Mouse (Mus musculus) cerebellum, postnatal 25 days (tissue): Measurements from ENCODE around the gene Pdp2.

ENCODE experiments used
- DNase-seq, 2 experiments: peaks; one replicate each; pipeline ENCODE4 v3.0.0; 2021; ENCODE audit warnings: mixed read lengths in 2 of 2

Pdp2 gene

DNA sequence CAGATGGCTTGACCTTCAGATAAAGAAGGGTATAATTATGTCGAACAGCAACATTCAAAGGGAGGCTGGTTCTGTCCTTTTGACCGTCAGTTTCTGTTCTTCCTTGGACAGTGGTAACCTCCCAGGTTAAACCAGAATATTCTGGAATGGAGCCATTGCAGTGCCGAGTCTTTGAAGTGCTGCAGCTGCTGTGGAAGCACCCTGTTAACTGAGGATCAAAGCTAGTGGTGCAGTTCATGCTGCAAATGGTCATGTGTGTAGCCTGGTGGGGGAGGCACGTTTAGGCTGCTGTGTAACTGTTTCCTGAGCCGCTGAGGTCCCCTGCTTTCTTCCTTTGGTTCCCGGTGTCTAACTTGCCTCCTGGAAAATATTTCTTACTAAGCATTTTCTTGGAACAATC lies 7.2 kb downstream of the Pdp2 start:
- DNase-seq, result no peak

DNA sequence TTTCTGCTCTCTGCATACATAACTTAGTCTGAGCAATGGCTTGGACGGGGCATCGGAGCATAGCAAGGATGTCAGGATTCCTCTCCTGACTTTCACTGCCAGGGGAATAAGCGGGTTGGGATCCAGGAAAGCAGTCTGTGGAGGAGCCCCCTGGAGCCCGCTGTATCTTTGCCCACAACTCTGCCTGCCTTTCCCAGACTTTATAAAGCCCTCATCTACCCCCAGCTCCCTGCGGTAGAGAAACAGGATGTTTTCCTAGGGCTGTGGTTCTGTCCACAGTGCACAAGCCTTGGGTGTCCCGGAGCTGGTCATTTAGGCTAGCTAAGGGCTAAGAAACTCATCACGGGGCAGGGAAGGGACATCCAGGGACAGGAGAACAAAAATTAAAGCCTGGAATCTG lies 10.1 kb downstream of the Pdp2 start:
- DNase-seq, result no peak

DNA sequence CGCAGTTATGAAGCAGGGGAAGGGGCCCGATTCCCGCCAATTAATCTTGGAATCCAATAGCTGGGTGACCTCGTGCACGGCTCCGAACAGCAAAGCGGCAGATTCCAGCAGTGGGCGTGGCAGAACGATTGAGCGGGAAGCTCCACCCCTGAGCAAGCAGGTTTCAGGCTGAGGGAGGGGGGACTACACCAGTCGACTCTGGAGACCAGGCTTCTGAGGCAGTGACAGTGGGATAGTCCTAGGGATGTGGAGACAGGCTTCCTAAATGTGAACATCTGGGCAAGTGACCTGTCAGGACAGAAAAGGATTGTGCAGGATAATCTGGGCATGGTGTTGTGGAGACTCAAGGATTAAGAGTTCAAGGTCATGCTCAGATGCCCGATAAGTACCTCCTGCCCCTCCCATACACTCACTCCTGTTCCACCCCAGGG lies 10.7 kb downstream of the Pdp2 start:
- no peak for DNase-seq

DNA sequence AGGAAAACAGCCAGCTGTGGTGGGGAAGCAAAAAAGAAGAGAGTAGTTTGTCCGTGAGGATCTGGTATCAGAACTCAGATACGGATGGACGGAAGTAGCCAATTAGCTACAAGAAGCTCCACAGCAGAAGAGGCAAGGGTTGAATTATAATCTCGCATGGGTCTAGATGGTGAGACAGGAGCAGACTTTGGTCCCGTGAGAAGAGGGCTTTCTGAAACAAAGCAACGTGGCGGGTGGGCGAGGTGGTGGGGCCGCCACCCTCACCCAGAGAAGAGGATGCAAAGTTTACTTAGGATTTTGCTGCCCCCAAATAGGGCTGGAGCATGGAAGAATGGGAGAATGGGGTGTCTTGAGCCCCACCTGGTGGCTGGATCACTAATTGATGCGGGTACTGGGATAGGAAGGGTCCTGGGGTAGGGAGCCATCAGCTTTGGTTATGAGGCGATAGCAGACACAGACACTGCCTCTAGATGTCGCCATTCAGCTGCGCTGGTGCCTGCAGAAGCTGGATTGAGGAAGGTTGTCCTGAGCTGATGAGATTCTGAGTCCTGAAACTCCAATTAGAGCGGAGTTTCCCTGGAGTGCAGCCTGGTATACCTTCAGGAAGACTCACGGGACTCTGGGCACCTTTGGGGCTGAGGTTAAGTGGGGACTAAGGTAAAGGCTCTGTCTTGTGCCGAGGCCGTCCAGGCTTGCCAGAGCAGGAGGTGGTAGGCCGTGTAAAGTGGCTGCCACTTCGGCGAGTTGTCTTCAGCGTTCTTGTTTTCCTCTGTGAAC lies 11.4 kb downstream of the Pdp2 start:
- DNase-seq, result peak; percentile 80 to 86

DNA sequence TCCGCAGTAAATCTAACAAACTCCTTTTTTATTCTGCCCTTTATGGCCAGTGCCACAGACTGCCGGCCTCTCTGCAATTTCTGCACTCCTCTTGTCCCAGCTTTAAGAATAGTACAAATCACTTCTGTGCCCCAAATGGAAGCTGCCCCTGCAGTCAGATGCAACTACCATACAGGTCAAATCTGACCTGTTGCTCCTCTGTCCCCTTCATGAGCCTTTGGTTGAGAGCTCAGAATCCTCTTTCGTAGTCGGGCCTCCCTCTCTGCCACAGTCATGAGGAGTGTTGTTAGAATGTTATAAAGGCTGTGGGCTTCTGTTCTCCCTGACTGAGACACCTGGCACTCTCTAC lies 12.0 kb downstream of the Pdp2 start:
- DNase-seq, result no peak

DNA sequence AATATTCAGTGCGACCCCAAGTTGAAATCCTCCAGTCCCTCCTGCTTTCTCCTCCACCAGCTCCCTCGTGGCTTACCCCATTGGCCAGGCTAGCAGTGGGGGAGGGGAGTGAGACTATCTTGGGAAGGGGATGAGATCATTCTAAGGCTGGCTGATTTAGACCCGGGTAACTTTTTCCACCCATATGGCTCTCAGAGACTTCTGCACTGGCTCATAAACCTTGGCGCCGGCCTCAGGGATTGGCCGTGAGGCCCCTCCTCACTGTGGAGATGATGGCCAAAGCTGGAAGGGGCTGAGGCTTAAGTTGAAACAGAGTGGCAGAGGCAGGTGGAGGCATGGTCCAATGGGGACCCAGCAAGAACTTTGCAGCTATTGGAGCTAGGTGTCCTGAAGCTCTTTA lies 15.1 kb downstream of the Pdp2 start:
- no peak for DNase-seq

DNA sequence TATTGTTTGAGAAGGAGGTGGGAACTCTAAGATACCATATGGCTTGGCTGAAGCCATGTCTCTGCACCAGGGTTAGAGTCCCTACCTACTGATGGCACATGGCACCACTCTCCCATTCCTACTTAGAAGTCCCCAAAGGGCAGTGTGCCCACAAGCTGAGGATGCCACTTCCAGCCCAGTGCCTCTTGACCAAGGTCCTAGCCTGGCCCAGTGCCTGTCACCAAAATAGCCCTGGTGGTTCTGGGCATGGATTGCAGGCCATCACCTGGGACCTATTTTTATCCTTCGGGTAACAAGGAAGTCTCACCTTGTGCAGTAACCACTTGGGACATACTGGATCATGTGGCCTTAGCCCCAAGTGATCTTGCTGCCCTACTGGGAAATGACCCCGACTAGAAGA lies 16.7 kb downstream of the Pdp2 start:
- peak; percentile 78 to 86 for DNase-seq

DNA sequence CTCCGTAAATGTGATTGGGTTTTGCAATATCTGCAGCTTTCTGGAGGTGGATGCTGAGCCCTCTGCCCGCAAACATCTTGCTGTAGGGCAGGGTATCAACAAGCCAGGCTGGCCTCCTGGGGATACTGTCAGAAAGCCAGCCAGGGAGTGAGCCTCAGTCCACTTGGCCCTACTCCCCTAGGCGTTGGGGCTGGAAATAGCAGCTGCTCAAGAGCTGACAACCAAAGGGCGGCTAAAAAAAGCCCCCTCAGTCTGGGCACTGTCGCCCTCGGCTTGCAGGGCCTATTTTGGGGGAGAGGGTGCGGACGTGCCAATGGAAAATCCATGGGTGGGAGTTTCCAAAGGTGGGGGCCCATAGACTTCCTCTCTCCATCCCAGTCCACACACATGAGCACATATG lies 18.0 kb downstream of the Pdp2 start:
- DNase-seq, result no peak

DNA sequence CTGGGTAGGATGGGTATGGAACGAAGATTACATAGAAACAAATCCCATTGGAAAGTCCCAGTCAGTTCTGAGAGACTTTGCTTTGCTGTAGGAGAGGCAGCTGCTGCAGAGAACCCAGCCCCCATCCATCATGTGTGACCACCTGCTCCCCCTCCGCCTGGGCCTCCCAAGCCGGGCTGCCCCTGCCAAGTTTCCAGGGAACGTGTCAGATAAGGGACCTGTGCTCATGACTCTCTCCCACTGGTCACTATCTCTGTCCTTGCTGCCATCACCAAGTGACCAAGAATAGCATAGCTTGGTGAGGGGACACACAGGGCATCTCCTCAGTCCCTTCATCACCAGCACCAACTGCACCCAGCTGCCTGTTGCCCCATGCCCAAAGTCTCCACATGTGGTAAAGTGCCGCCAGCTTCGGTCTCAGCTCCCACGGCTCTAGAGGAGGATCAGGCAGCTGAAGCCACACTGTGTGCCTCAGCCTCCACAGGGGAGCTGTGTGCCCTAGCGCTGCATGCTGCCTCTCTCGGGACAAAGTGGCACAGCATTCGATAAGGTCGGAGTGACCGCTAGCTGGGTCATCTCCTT lies 19.0 kb downstream of the Pdp2 start:
- DNase-seq, result no peak

DNA sequence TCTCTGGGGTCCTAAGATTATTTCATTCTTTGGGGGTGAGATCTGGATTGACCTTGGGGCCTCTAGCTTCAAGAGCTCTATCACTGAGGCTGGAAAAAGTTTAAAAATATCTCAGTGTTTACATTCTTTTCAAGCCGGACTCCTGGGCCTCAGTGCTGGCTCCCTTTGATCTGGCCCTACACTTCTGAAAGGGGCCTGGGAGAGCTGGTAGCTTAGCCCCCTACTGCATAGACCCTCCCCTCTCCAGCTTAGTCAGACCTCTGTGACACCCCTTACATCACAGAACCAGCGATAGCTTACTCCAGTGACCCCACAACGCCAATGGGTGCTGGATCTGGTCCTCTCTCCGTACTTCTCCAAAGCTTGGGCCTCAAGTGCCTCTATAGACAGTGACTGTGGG lies 20.4 kb downstream of the Pdp2 start:
- DNase-seq, result no peak

DNA sequence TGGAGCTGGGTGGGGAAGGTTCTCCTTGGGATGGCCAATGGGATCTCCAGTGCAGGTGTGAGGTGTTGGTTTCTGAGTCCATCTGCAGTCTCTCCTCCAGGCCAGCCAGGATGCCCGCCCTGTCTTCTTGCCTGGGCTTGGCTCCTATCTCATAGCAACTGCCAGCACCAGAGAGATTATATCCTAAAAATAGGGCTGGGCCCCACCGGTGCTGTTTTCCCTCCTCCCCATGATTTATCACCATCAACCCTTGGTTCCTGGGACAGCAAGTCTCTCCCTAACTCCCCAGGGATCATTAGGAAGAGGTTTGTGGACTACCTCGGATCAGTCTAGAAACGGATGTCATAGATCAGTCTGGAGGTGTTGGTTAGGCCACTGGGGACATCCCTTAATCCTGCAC lies 21.9 kb downstream of the Pdp2 start:
- DNase-seq, result no peak

DNA sequence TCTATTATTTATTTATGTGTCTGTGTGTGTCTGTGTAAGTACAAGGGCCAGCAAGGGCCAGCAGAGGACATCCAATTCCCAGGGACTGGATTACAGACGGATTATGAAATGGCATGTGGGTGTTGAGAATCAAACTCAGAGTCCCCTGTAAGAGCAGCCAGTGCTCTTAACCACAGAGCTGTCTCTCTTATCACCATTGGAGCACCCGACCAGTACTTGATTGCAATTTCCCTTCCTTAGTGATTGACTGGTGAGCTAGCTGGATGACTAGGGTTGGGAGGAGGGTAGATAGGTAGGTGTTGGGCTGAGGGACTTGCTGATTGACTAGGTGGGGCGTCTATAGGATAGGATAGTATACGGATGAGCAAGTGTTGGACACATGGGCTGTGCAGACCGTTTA lies 29.5 kb downstream of the Pdp2 start:
- DNase-seq, result no peak

DNA sequence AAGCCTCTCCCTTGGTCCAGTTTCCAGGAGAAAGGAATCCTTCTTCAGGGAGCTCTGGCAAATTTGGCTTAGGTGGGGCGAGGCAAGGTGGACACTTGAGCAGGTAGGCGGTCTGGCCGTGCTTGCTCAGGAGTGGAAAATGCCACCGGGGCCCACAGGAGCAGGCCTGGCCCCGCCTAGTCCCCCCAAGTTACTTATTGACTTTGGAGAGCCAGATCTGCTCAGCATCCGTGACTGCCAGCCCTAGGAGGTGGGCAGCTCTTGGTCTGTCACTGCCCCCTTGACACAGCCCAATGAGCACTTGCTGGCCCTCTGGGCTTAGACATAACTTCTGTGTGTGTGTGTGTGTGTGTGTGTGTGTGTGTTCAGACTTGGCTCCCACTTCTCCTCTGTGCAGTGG lies 32.9 kb downstream of the Pdp2 start, which contains the start of gene Cdh16:
Cdh16 (minus strand) TSS at position 236 of the 400 bp plus-strand sequence.
- no peak for DNase-seq

DNA sequence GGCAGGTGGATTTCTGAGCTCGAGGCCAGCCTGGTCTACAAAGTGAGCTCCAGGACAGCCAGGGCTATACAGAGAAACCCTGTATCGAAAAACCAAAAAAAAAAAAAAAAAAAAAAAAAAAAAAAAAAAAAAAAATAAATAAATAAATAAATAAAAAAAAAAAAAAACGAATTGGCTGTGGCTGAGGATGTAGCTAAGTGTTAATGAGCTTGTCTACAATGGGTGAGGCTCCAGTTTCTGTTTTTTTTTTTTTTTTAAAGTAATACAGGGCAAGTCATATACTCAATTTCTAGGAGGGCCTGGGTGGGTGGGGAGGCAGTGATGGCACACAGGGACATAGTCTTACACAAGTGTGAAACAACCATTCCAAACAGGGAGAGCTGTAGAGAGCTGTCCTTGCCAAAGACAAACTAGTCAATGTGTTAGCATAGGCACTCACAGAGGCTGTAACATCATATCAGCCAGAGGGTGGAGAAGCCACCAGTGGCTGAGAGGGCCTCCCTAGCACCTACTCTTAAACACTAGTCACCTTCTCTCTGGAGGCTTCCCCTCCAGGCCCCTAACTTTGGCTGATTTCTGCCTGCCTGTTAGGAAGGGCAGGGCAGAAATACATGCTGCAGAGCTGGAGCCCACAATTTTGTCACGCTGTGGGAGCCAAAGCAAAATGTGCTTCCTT lies 36.0 kb downstream of the Pdp2 start:
- DNase-seq, result peak in 1 of 2 experiments; percentile 1

DNA sequence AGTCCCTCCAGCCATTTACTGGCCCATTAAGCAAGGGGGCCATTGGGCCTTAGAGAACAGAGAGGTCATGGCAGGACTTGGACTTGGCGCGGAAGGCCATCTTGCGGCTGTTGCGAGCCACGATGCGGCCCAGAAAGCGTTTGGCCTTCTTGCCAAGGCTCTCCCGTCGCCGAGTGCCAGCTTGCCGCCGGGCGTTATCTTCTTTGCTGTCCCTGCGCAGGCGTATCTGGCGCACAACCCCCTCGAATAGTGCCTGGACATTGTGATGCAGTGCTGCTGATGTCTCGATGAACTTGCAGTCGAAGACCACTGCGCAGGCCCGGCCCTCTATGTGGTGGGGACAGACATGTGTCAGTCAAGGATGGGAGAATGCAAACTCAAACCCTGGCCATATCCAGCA lies 37.2 kb downstream of the Pdp2 start:
- DNase-seq, result peak in 1 of 2 experiments; percentile 3

DNA sequence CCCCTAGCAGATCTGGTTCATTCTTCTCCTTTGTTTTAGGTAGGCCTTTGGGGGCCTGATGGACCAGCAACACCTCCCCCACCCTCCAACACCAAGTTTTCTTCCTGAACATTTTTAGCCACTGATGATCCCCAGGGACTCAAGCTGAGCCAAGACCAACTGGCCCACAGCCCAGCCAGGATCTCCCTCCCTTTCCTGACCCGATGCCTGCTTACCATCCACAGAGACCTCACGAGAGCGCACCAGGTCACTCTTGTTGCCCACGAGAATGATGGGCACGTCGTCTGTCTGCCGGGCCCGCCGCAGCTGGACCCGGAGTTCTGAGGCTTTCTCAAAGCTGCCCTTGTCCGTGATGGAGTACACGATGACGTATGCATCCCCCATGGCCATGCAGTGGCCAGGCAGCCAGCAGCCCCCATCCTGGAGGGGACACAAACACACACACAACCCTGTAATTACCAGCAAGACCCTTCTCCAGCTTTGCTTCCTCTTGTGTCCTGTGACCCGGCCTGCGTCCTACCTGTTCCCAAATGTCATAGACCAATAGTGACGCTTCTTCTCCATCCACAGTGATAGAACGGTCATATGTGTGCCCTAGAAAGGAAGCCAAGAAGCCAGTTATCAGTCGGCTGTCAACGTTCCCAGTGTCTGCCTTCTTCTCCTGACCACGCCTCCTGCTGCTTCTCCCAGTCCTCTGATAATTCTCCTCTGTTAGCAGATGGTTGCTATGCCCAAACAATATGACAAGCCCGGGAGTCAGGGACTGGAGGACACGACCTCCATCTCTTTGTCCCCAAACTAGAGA lies 38.3 kb downstream of the Pdp2 start:
- DNase-seq, result peak; percentile 56 to 63

DNA sequence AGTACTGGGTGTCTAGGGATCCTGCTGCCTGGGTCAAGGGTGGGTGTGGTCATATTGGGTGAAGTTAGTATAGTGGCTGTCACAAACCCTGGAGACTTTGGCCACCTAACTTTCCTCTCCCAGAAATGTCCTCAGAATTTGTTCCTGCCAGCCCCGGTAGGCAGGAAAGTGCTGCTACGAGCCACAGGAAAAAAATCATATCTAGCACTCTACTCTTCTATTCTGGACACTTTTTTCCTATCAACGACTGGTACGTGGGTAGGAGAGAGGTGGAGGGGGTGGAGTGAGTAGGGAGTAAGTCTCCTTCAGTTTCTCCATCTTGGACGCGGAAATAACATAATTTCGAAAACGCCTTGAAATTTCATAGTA lies 38.8 kb downstream of the Pdp2 start:
- no peak for DNase-seq

DNA sequence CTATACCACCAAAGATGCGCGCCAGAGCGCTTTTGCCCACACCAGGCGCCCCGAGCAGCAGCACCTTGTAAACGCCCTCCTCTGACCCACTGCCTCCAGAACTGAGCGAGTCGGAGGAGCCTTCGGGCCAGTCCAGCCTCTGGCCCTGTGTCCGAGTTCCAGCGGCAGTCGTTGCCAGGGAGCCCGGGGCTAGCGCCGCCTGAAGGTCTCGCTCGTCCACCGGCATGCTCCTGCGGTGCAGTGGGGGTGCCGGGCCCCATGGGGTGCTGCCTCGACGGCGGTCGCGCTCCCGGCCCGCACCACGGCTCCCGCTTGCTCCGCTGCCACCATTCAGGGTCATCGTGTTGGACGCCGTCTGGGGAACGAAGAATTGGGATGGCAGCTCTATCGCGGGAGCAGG lies 39.3 kb downstream of the Pdp2 start:
- peak in 1 of 2 experiments; percentile 10 for DNase-seq

DNA sequence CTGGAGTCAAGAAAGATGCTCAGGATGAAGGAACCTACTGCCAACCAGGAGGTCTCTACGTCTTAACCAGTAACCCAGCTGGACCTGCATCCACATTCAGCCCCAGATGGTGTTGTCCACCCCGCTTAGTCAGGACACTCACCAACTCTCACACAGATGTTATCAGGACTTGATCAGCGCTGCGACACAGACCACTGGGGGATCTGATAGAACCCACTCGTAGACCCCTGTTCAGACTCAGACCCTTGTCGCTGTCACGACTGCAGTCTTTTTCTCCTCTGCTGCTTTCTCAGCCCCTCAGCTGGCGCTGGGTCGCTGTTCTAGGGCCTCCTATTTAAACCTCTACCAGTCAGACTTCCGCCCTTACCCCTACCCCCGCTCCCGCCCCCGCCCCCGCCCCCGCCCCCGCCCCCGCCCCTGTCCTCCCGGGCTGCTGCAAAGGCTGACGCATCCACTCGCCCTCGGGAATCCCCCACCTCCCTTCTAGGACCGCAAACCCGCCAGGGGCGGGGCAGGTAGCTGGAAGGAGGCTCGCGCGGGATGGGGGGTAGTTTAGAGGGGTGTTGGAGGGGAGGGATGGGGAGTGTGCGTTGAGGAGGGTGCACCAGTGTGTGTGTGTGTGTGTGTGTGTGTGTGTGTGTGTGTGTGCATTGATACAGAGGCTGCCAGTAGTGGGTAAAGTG lies 39.9 kb downstream of the Pdp2 start, which contains the start of gene Rrad:
Rrad (minus strand) TSS at position 347 of the 683 bp plus-strand sequence.
- peak in 1 of 2 experiments; percentile 4 for DNase-seq

DNA sequence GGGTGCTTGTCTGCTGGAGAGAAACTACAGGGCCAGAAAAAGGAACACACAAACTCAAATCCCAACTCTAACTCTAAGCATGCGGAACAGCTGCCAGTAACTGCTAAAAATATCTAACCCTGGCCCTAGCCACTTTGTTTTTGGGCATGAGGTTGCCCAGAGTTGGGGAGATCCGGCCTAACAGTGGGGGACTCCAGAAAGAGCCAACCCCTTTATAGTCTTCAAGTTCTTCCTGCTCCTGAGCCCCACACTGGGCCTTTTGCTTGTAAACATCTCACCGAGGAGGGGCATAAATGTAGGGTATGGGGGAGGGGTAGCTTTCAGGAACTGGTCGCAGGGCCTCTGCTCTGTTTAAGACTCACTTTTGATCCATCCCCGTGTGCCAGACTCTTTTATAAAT lies 40.7 kb downstream of the Pdp2 start:
- peak in 1 of 2 experiments; percentile 5 for DNase-seq

DNA sequence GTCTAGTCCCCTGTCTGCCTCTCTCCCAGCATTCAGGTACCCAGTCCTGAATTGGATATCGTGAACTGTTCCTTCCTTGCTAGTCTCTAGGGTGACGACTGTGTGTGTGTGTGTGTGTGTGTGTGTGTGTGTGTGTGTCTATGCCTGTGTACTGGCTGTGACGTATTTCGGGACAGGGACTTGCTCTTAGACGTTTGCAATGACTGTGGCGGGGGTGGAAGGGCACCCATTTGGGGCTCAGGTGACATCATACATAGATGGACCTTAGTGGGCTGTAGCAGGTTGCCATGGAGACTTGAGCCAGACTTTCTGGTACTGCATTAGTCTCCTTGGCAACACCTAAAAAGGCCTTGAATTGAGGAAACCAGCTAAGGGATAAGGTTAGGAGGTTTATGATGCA lies 41.2 kb downstream of the Pdp2 start:
- peak in 1 of 2 experiments; percentile 5 for DNase-seq

DNA sequence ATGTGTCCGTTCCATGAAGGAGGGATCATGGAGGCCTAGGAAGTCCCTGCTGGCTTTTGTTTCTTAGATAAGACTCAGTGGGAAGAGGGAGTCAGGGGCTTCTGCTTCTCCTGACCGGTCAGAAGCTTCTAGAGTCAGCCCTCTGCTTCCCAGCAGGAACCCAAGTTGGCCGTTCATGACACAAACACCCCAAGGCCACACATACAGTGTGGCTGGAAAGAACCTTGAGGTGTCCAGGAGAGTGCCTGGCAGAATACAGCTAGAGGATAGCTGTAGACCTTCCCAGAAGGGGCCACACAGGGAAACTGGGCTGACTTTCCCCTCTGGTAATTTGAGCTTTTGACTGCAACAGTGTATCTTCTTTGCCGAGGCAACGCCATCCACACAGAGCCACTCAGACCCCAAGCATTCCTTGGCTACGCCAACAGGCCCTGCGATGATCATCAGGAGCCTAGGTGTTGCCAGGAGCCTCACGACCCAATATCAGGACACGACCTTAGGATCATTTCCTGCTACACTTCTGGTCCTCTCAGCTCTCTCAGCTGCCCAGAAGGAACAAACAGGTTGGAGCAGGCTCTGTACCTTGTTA lies 42.0 kb downstream of the Pdp2 start:
- peak in 1 of 2 experiments; percentile 3 for DNase-seq
